Comparison of ENCODE assay signal across 20 mouse cellular contexts in genomic region chr5:54419811-54420470, GRCm38 (mm10).
DNase-seq lines count a peak whose midpoint lies in the region; ATAC-seq and TF ChIP-seq lines count a peak whose summit lies in the region.
"Had no signal": no experiment of that assay in that cellular context is flagged by ENCODE, and none has a peak within 500 bp of the region (broad histone marks: within the 10 kb centered on the region; RNA-seq: fewer than 3 reads in every experiment).

No protein-coding gene starts in this region.

- H3K27me3 ChIP-seq in heart, embryonic 13.5 days (replicated peaks), result no peaks in the 10 kb centered on the region
- H3K27me3 ChIP-seq in kidney, embryonic 14.5 days (ENCODE audit: control insufficient read depth, insufficient read depth, low read length), result no peaks in the 10 kb centered on the region
- no peaks in the 10 kb centered on the region for H3K27me3 ChIP-seq in kidney, adult 2 months (replicated peaks; ENCODE audit: control insufficient read depth, insufficient read depth, low read length)
- H3K27me3 ChIP-seq: embryonic facial prominence, embryonic 12.5 days; forebrain, embryonic 13.5 days had no signal

- H3K9me3 ChIP-seq in heart, embryonic 13.5 days, result no peaks in the 10 kb centered on the region; the same call in 1 of the 2 replicates
- H3K9me3 ChIP-seq in kidney, embryonic 14.5 days (ENCODE audit: control insufficient read depth, low read length), result no peaks in the 10 kb centered on the region
- H3K9me3 ChIP-seq: embryonic facial prominence, embryonic 12.5 days; forebrain, embryonic 13.5 days had no signal

- TF ChIP-seq CTCF in kidney, adult 2 months (conservative IDR thresholded peaks at IDR 0.05; ENCODE audit: insufficient read depth, insufficient read length, low read depth, low read length), result no peak
- TF ChIP-seq CTCF in gastrocnemius, adult 2 months (IDR thresholded peaks at IDR 0.05), result no peak

- no peak overlapping the region for H3K9ac ChIP-seq in heart, embryonic 13.5 days
- no peak overlapping the region for H3K9ac ChIP-seq in kidney, embryonic 14.5 days (ENCODE audit: low read depth, low read length)
- H3K9ac ChIP-seq: embryonic facial prominence, embryonic 12.5 days; forebrain, embryonic 13.5 days; liver, postnatal 0 days had no signal

- no peak for TF ChIP-seq POLR2A in kidney, adult 2 months (IDR thresholded peaks at IDR 0.05; ENCODE audit: low read depth, low read length)

- intact Hi-C loops in heart, postnatal 10 days (cut with DNase I), result no loop called here
- intact Hi-C loops in gastrocnemius, adult 2 months (cut with DNase I), result no loop called here

- H3K27ac ChIP-seq in heart, embryonic 13.5 days (replicated peaks), result peak overlapping the region; percentile 69
- H3K27ac ChIP-seq in kidney, embryonic 14.5 days (ENCODE audit: low read depth, low read length), result no peak overlapping the region
- H3K27ac ChIP-seq in kidney, adult 2 months (ENCODE audit: insufficient read depth, low read depth, low read length), result no peak overlapping the region
- no peak overlapping the region for H3K27ac ChIP-seq in gastrocnemius, adult 2 months
- H3K27ac ChIP-seq: embryonic facial prominence, embryonic 12.5 days; forebrain, embryonic 13.5 days had no signal

- H3K4me1 ChIP-seq in heart, embryonic 13.5 days, result peaks cover 15% of the 10 kb centered on the region
- 0 out of 2 replicates have a peak, but pooled peaks cover 5% of the 10 kb centered on the region for H3K4me1 ChIP-seq in kidney, embryonic 14.5 days (ENCODE audit: control insufficient read depth, insufficient read depth, low read length)
- no peaks in the 10 kb centered on the region for H3K4me1 ChIP-seq in kidney, adult 2 months (ENCODE audit: control insufficient read depth, insufficient read depth, low read length)
- H3K4me1 ChIP-seq: embryonic facial prominence, embryonic 12.5 days; forebrain, embryonic 13.5 days had no signal

- 53% methylated on average over 5 of the region's 5 CpGs for WGBS in heart, embryonic 13.5 days
- 25% methylated on average over 5 of the region's 5 CpGs for WGBS in kidney, embryonic 14.5 days
- WGBS in kidney, adult 2 months, result 28% methylated on average over 5 of the region's 5 CpGs

- no peak for ATAC-seq in heart, embryonic 13.5 days (ENCODE audit: extremely low read depth, insufficient number of reproducible peaks, low FRiP score, low TSS enrichment)
- ATAC-seq in kidney, embryonic 14.5 days (ENCODE audit: low FRiP score, low TSS enrichment), result peak; percentile 49; the same call in 1 of the 2 replicates
- ATAC-seq: forebrain, embryonic 13.5 days; liver, postnatal 0 days had no signal

- DNase-seq in heart, postnatal 10 days, result no peak
- no peak for DNase-seq in kidney, adult 2 months
- DNase-seq in forelimb bud, embryonic 11.5 days (ENCODE audit: low read depth, low spot score), result peak; percentile 43
- DNase-seq in mesoderm, embryonic 11.5 days (ENCODE audit: low read depth, low spot score), result peak; percentile 46
- DNase-seq in gastrocnemius, adult 2 months, result no peak
- DNase-seq: cerebellum, adult 18-20 months; cerebellum, postnatal 25 days; gastrocnemius, postnatal 14 days; kidney, adult 9 months; liver; liver, postnatal 0 days; lung, postnatal 10 days; right cerebral cortex, postnatal 14 days; spleen, adult 18-20 months; thymus, postnatal 36 days had no signal

- H3K4me3 ChIP-seq in heart, embryonic 13.5 days, result no peak overlapping the region
- H3K4me3 ChIP-seq in kidney, embryonic 14.5 days (ENCODE audit: low read length), result no peak overlapping the region
- no peak overlapping the region for H3K4me3 ChIP-seq in kidney, adult 2 months (ENCODE audit: insufficient read depth, low read depth, low read length)
- H3K4me3 ChIP-seq in gastrocnemius, adult 2 months, result no peak overlapping the region
- H3K4me3 ChIP-seq: embryonic facial prominence, embryonic 12.5 days; erythroblast, embryonic 14.5 days; forebrain, embryonic 13.5 days had no signal

- H3K4me2 ChIP-seq in heart, embryonic 13.5 days, result no peak overlapping the region
- no peak overlapping the region for H3K4me2 ChIP-seq in kidney, embryonic 14.5 days (replicated peaks; ENCODE audit: low read depth, low read length)
- H3K4me2 ChIP-seq: embryonic facial prominence, embryonic 12.5 days; forebrain, embryonic 13.5 days had no signal

- H3K36me3 ChIP-seq in heart, embryonic 13.5 days, result no peaks in the 10 kb centered on the region
- H3K36me3 ChIP-seq in kidney, embryonic 14.5 days (ENCODE audit: control insufficient read depth, insufficient read depth, low read length), result no peaks in the 10 kb centered on the region
- no peaks in the 10 kb centered on the region for H3K36me3 ChIP-seq in kidney, adult 2 months (ENCODE audit: control insufficient read depth, insufficient read depth, low read length)
- H3K36me3 ChIP-seq: embryonic facial prominence, embryonic 12.5 days had no signal

Comparison
In these comparisons a context has a peak if more than half of its experiments do, and no peak if none do; other contexts are left out.
1. DNase-seq: peak in forelimb bud, embryonic 11.5 days (single experiment) and mesoderm, embryonic 11.5 days (single experiment); none in heart, postnatal 10 days (0 of 2), kidney, adult 2 months (single experiment) and gastrocnemius, adult 2 months (single experiment).